Mouse (Mus musculus) liver, embryonic 11.5 days (tissue): ENCODE measurements at regions not wholly inside any gene's neighbourhood (a gene's known extent, or its start where the extent isn't known, plus 50 kb on each side); places are given as distances from the start of the nearest gene placed in this dataset.

ENCODE experiments used
- ATAC-seq: fragments of 200-750 bp; cut with Nextera tagmentation; replicated peaks from 2 replicates; pipeline ENCODE4 v1.8.0; 2017; ENCODE audit warnings: moderate number of reproducible peaks, mild to moderate bottlenecking, moderate TSS enrichment, moderate library complexity; ENCODE audit not compliant: low FRiP score
- DNase-seq: peaks from one replicate; pipeline ENCODE4 v3.0.0-alpha.2; 2017; ENCODE audit warnings: low spot score
- H3K27ac ChIP-seq: fragments of 300-500 bp; sonication (generic); 2 replicates; pipeline ENCODE4 v1.5.1; 2014; ENCODE audit warnings: mild to moderate bottlenecking, low read depth, low read length, control low read depth
- H3K27me3 ChIP-seq: fragments of 300-500 bp; sonication (generic); replicated peaks from 2 replicates; pipeline ENCODE4 v1.6.1; 2014; ENCODE audit warnings: low read length, mixed read lengths; ENCODE audit not compliant: control insufficient read depth, insufficient read depth
- H3K36me3 ChIP-seq: fragments of 300-500 bp; sonication (generic); 2 replicates; pipeline ENCODE4 v1.6.1; 2014; ENCODE audit warnings: mild to moderate bottlenecking, low read length, moderate library complexity, mixed read lengths; ENCODE audit not compliant: control insufficient read depth, insufficient read depth
- H3K4me1 ChIP-seq: fragments of 300-500 bp; sonication (generic); replicated peaks from 2 replicates; pipeline ENCODE4 v1.6.1; 2014; ENCODE audit warnings: low read length, mixed read lengths; ENCODE audit not compliant: control insufficient read depth, insufficient read depth
- H3K4me2 ChIP-seq: fragments of 300-500 bp; sonication (generic); 2 replicates; pipeline ENCODE4 v1.6.1; 2014; ENCODE audit warnings: mild to moderate bottlenecking, control low read depth, moderate library complexity
- H3K4me3 ChIP-seq: fragments of 300-500 bp; sonication (generic); 2 replicates; pipeline ENCODE4 v1.5.1; 2014; ENCODE audit warnings: low read depth, low read length, control low read depth
- H3K9ac ChIP-seq: fragments of 300-500 bp; sonication (generic); 2 replicates; pipeline ENCODE4 v1.6.1; 2014; ENCODE audit warnings: low read depth, low read length, control low read depth
- H3K9me3 ChIP-seq: fragments of 300-500 bp; sonication (generic); 2 replicates; pipeline ENCODE4 v1.6.1; 2016; ENCODE audit warnings: low read length, inconsistent platforms, mixed read lengths; ENCODE audit not compliant: control insufficient read depth
- WGBS: fragments of 180-500 bp; shearing (Covaris S2); extraction: QIAGEN DNeasy Blood & Tissue Kit; methylation state at CpG from one replicate; pipeline ENCODE4 v1.1.7; 2014; 5-methylcytosine and 5-hydroxymethylcytosine counted together

DNA sequence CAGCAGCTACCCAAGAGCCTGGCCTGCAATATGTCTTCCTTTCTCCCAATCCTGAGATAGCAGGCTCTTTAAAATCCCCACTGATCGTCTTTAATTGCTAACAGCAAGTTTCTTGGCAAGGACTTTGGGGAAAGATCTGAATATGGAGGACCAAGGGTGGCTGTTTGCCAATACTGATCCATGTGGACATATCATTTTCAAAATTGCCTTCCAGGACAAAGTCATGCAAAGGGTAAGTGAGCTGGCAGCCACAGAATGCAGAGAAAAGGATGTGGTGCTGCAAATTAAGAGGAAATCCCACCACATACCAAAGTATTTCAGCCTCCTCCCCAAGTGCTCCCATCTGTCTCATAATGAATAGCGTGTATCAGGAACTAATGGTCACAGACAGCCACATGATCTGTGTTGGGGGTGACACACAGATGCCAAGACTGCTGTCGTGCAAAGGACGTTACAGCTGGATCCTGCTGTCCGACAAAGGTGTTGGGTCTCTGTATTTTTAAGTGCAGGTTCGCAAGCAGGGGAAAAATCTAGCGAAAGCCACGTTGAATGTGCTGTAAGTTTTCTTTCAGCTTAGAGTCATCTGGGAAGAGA is 87.6 kb upstream of the 1700024P04Rik start:
- Histone ChIP-seq H3K36me3 (no peaks in the 10 kb centered on the region), H3K4me2 (no peak overlapping the region), H3K27me3 (no peaks in the 10 kb centered on the region), H3K9me3 (no peaks in the 10 kb centered on the region), H3K4me1 (no peaks in the 10 kb centered on the region), H3K9ac (no peak overlapping the region), H3K27ac (no peak overlapping the region), H3K4me3 (no peak overlapping the region)
- no peak for DNase-seq
- WGBS = 78% methylated on average over 8 of the region's 8 CpGs
- no peak for ATAC-seq

DNA sequence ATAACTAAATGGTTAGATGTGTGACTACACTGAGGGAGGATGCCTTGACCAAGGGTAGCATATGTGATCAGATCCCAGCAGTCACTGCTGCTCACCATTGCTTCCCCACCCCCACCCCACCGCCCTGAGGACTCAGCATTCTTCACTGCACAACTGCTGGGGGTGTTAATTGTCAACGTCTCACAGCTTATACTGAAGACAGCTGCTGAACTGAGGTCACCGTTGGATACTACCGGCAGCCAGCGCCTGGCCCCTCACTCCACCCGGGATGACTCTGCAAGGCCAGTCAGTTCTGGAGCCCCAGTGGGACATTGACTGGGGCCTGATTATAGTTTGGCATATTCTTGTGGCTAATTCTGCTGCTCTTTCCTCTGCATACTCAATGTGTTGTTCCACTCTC is 87.0 kb upstream of the 1700024P04Rik start:
- no peak overlapping the region for H3K9ac ChIP-seq
- WGBS = 29% methylated on average over 6 of the region's 6 CpGs
- no peak overlapping the region for H3K4me3 ChIP-seq
- H3K27ac ChIP-seq = no peak overlapping the region
- H3K4me1 ChIP-seq = no peaks in the 10 kb centered on the region
- no peaks in the 10 kb centered on the region for H3K27me3 ChIP-seq
- no peaks in the 10 kb centered on the region for H3K36me3 ChIP-seq
- DNase-seq = no peak
- H3K4me2 ChIP-seq = no peak overlapping the region
- ATAC-seq = no peak
- H3K9me3 ChIP-seq = no peaks in the 10 kb centered on the region

DNA sequence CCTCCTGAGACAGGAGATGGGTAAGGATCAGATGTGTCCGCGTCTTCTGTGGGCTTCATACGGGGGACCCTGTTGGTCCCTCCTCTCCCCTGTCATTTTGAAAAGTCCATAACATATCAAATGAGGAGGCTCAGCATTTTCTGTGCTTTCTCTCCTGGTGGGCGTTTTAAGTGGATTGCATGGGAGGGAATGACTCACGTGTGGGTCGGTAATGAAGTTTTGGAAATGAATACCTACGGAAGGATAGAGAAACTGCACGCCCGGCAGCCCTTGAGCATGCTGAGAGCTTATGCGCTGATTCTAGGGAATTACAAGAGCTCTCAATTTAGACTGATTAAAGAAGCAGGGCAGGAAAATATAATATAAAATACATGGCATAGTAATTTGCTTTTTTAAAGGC is 85.4 kb upstream of the 1700024P04Rik start:
- 90% methylated on average over 10 of the region's 10 CpGs for WGBS

DNA sequence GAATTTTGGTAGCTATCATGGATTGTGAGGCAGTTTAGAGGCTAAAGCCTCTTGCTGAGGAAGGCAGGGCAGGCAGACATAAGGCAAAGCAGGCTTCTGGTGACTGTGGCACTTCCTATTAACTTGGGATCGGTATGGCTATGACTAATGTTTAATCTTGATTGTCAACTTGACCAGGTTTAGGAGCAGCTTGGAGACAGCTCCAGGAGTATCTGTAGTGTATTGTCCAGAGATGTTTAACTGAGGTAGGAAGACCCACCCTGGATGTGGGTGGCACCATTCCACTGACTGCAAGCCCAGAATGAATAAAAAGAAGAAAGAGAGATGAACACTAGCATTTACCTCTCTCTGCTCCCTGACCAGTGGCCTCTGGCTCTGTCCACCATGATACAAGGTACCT is 83.1 kb upstream of the 1700024P04Rik start:
- DNase-seq = no peak
- H3K27ac ChIP-seq = no peak overlapping the region
- no peaks in the 10 kb centered on the region for H3K27me3 ChIP-seq
- 69% methylated on average over 1 of the region's 1 CpGs for WGBS
- no peak overlapping the region for H3K4me2 ChIP-seq
- no peak for ATAC-seq
- no peaks in the 10 kb centered on the region for H3K36me3 ChIP-seq
- no peaks in the 10 kb centered on the region for H3K4me1 ChIP-seq
- H3K4me3 ChIP-seq = no peak overlapping the region
- no peaks in the 10 kb centered on the region for H3K9me3 ChIP-seq
- no peak overlapping the region for H3K9ac ChIP-seq

More for the DNA sequence above, 85.4 kb upstream of the 1700024P04Rik start:
- H3K4me3 ChIP-seq = no peak overlapping the region
- H3K4me1 ChIP-seq = no peaks in the 10 kb centered on the region
- no peak overlapping the region for H3K27ac ChIP-seq
- no peak overlapping the region for H3K9ac ChIP-seq
- H3K36me3 ChIP-seq = no peaks in the 10 kb centered on the region
- no peak for DNase-seq
- no peaks in the 10 kb centered on the region for H3K27me3 ChIP-seq
- no peak for ATAC-seq
- H3K9me3 ChIP-seq = no peaks in the 10 kb centered on the region
- no peak overlapping the region for H3K4me2 ChIP-seq

DNA sequence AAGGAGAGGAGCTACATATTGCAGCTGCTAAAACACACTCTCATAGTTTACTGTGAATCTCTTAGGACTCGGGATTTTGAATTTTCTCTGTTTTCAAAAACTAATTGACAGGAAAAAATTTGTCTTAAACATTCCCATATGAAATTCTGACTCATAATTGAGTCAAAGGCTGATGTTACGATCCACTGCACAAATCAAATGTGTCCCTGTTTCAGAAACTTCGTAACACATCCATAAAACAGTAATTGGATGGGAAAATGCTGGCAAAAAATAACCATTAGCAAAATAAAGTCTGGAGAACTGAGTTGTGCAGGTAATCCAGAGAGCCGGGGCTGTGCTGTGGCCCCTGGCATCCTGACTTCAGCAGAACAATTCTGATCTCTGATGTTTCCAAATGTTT is 79.1 kb upstream of the 1700024P04Rik start:
- no peak for DNase-seq
- Histone ChIP-seq H3K9ac (no peak overlapping the region), H3K4me2 (no peak overlapping the region), H3K36me3 (no peaks in the 10 kb centered on the region), H3K4me3 (no peak overlapping the region), H3K4me1 (no peaks in the 10 kb centered on the region), H3K27ac (no peak overlapping the region), H3K27me3 (no peaks in the 10 kb centered on the region), H3K9me3 (no peaks in the 10 kb centered on the region)
- WGBS = 82% methylated on average over 4 of the region's 4 CpGs
- no peak for ATAC-seq

DNA sequence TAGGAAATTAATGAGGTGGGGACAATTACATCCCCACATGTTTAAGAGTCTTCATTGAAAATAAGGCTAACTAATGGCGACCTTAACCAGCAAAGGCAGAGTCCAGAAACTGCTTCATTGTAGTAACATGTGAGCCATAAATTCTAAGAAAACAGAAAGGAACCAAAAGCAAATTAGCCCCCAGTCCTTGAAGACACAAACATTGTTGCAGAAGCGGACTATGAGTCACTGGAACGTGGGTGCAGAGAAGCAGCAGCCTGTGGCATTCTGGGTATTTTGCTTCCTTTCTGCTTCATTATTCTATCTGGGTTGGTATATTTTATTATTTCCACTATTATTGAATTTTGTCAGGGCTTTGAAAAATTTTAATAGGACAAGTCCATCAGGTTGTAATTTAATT is 78.6 kb upstream of the 1700024P04Rik start:
- Histone ChIP-seq H3K4me1 (no peaks in the 10 kb centered on the region), H3K27ac (no peak overlapping the region), H3K9ac (no peak overlapping the region), H3K4me3 (no peak overlapping the region), H3K36me3 (no peaks in the 10 kb centered on the region), H3K4me2 (no peak overlapping the region), H3K27me3 (no peaks in the 10 kb centered on the region), H3K9me3 (no peaks in the 10 kb centered on the region)
- WGBS = 77% methylated on average over 3 of the region's 3 CpGs
- no peak for ATAC-seq
- DNase-seq = no peak

DNA sequence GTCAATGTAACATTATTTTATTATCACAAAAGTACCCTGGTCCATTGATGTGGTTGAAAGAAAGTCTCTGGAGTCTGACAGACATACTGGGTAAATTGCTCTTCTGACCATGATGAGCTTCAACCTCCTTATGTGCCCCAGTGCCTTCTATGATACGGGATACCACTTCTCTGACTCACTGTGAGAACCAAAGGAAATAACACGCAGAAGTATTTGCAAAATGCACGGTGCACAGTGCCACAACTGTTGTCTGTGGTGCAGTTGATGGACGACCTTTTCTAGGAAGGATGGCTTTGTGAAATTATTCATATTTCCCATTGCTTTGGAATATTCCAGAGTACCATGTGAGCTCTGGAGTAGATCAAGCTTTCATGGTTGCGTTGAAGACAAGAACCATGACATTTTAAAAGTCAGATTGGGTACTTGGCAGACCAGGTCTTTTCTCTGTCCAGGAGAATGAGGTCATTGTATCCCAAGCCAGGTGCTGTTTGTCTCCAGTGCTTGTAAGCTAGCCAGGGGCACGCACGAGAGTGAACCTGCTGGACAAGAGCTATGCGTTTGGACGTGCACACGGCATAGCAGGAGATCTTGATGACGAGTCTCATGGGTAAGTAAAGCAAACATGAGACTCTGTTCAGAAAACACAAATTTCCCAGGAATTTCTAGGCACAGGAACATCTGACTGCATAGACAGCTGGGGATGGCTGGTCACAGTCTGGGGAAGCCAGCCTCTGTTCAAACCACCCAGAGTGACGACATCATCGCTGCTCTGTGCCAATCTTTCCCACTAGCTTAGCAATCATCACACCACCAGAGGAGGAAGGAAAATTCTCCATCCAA is 74.0 kb upstream of the 1700024P04Rik start:
- Histone ChIP-seq H3K4me2 (no peak overlapping the region), H3K27ac (no peak overlapping the region), H3K36me3 (no peaks in the 10 kb centered on the region), H3K9me3 (no peaks in the 10 kb centered on the region), H3K27me3 (no peaks in the 10 kb centered on the region), H3K4me3 (no peak overlapping the region), H3K9ac (no peak overlapping the region), H3K4me1 (0 out of 2 replicates have a peak, but pooled peaks cover 2% of the 10 kb centered on the region)
- whole genome bisulfite sequencing = 84% methylated on average over 13 of the region's 13 CpGs
- DNase-seq (no peak), ATAC-seq (no peak)

DNA sequence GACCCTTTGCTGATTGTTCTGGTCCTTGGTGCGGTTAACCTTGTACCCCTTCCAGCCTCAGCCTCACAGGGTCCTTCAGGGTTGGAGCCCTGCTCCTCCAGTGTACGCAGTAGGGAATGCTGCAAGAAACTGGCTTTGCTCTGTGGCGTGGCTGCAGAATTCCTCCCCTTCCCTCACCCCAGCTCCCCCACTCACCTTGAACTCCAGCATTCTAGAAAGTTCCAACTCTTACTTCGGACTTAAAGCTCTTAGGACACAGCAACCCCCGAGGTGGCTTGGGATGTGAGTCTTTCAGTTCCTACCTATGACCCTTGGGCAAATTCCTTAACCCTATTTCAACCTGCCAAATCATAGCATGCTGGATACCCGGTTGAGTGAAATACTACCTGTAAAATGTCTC is 73.3 kb upstream of the 1700024P04Rik start:
- no peak overlapping the region for H3K9ac ChIP-seq
- no peak overlapping the region for H3K27ac ChIP-seq
- no peaks in the 10 kb centered on the region for H3K27me3 ChIP-seq
- H3K36me3 ChIP-seq = no peaks in the 10 kb centered on the region
- 80% methylated on average over 6 of the region's 6 CpGs for WGBS
- H3K4me3 ChIP-seq = no peak overlapping the region
- no peak overlapping the region for H3K4me2 ChIP-seq
- ATAC-seq (no peak), DNase-seq (no peak)
- H3K4me1 ChIP-seq = 0 out of 2 replicates have a peak, but pooled peaks cover 2% of the 10 kb centered on the region
- H3K9me3 ChIP-seq = no peaks in the 10 kb centered on the region

DNA sequence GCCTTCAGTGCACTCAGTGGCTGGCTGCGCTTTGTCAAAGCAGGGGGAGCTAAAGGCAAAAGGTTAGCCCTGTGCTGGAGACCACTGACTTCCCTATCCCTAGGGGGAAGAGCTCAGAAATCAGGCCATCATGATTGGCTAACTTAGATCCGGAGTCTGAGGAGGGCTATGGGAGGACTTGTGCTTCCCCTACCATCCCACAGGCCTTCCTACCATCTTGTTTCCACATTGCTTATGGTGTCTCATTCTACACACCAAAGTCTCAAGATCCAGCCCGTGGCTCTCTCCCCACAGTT is 72.9 kb upstream of the 1700024P04Rik start:
- no peak overlapping the region for H3K4me2 ChIP-seq
- no peak overlapping the region for H3K27ac ChIP-seq
- no peaks in the 10 kb centered on the region for H3K36me3 ChIP-seq
- H3K4me3 ChIP-seq = no peak overlapping the region
- no peak overlapping the region for H3K9ac ChIP-seq
- no peaks in the 10 kb centered on the region for H3K27me3 ChIP-seq
- H3K9me3 ChIP-seq = no peaks in the 10 kb centered on the region
- 0 out of 2 replicates have a peak, but pooled peaks cover 2% of the 10 kb centered on the region for H3K4me1 ChIP-seq
- ATAC-seq (no peak), DNase-seq (no peak)
- 59% methylated on average over 3 of the region's 3 CpGs for WGBS
